Mouse (Mus musculus): ENCODE measurements at regions not wholly inside any gene's neighbourhood (a gene's known extent, or its start where the extent isn't known, plus 50 kb on each side); places are given as distances from the start of the nearest gene placed in this dataset.
A peak's percentile ranks its signal among the peaks of the same experiment; 100 is the strongest.

- Histone ChIP-seq H3K4me1 (ENCODE audit: control insufficient read depth, insufficient read depth, low read length) (no peaks in the 10 kb centered on the region), H3K36me3 (ENCODE audit: control insufficient read depth, insufficient read depth, low read length) (no peaks in the 10 kb centered on the region), H3K4me3 (ENCODE audit: low read length) (no peak overlapping the region), H3K9ac (ENCODE audit: low read depth, low read length) (no peak overlapping the region), H3K4me2 (replicated peaks; ENCODE audit: low read depth, low read length) (no peak overlapping the region), H3K27ac (ENCODE audit: low read depth, low read length) (no peak overlapping the region), H3K27me3 (ENCODE audit: control insufficient read depth, insufficient read depth, low read length) (no peaks in the 10 kb centered on the region; the same call in 1 of the 2 replicates), H3K9me3 (ENCODE audit: control insufficient read depth, low read length) (no peaks in the 10 kb centered on the region)
- 77% methylated on average over 9 of the region's 9 CpGs for WGBS
- ATAC-seq (ENCODE audit: low FRiP score, low TSS enrichment), result no peak
Observed at GRCm38 (mm10) chr9:98703331-98703730, 101.9 kb upstream of the Mrps22 start.

GRCm38 (mm10) chr9:98700571-98700970, 99.1 kb upstream of the Mrps22 start:
- H3K9me3 ChIP-seq (ENCODE audit: control insufficient read depth, low read length), result no peaks in the 10 kb centered on the region
- H3K36me3 ChIP-seq (ENCODE audit: control insufficient read depth, insufficient read depth, low read length), result no peaks in the 10 kb centered on the region
- no peak overlapping the region for H3K4me3 ChIP-seq (ENCODE audit: low read length)
- WGBS, result 91% methylated on average over 5 of the region's 5 CpGs
- H3K4me1 ChIP-seq (ENCODE audit: control insufficient read depth, insufficient read depth, low read length), result no peaks in the 10 kb centered on the region
- ATAC-seq (ENCODE audit: low FRiP score, low TSS enrichment), result no peak
- no peak overlapping the region for H3K4me2 ChIP-seq (replicated peaks; ENCODE audit: low read depth, low read length)
- H3K9ac ChIP-seq (ENCODE audit: low read depth, low read length), result no peak overlapping the region
- no peak overlapping the region for H3K27ac ChIP-seq (ENCODE audit: low read depth, low read length)
- H3K27me3 ChIP-seq (ENCODE audit: control insufficient read depth, insufficient read depth, low read length), result no peaks in the 10 kb centered on the region; the same call in 1 of the 2 replicates

- H3K36me3 ChIP-seq (ENCODE audit: control insufficient read depth, insufficient read depth, low read length), result no peaks in the 10 kb centered on the region
- ATAC-seq (ENCODE audit: low FRiP score, low TSS enrichment), result no peak
- no peak overlapping the region for H3K9ac ChIP-seq (ENCODE audit: low read depth, low read length)
- H3K4me3 ChIP-seq (ENCODE audit: low read length), result no peak overlapping the region
- H3K4me1 ChIP-seq (ENCODE audit: control insufficient read depth, insufficient read depth, low read length), result no peaks in the 10 kb centered on the region
- H3K9me3 ChIP-seq (ENCODE audit: control insufficient read depth, low read length), result no peaks in the 10 kb centered on the region
- H3K4me2 ChIP-seq (replicated peaks; ENCODE audit: low read depth, low read length), result no peak overlapping the region
- no peak overlapping the region for H3K27ac ChIP-seq (ENCODE audit: low read depth, low read length)
- 46% methylated on average over 7 of the region's 7 CpGs for WGBS
- H3K27me3 ChIP-seq (ENCODE audit: control insufficient read depth, insufficient read depth, low read length), result no peaks in the 10 kb centered on the region
Observed at GRCm38 (mm10) chr9:98697155-98697554, 95.7 kb upstream of the Mrps22 start.

GRCm38 (mm10) chr9:98695035-98695434, 93.6 kb upstream of the Mrps22 start:
- Histone ChIP-seq H3K4me3 (ENCODE audit: low read length) (no peak overlapping the region), H3K9me3 (ENCODE audit: control insufficient read depth, low read length) (no peaks in the 10 kb centered on the region), H3K36me3 (ENCODE audit: control insufficient read depth, insufficient read depth, low read length) (no peaks in the 10 kb centered on the region), H3K27ac (ENCODE audit: low read depth, low read length) (no peak overlapping the region), H3K27me3 (ENCODE audit: control insufficient read depth, insufficient read depth, low read length) (no peaks in the 10 kb centered on the region), H3K4me1 (ENCODE audit: control insufficient read depth, insufficient read depth, low read length) (no peaks in the 10 kb centered on the region), H3K9ac (ENCODE audit: low read depth, low read length) (no peak overlapping the region), H3K4me2 (replicated peaks; ENCODE audit: low read depth, low read length) (no peak overlapping the region)
- no peak for ATAC-seq (ENCODE audit: low FRiP score, low TSS enrichment)
- WGBS, result 59% methylated on average over 10 of the region's 10 CpGs

GRCm38 (mm10) chr9:98690839-98691516, 89.5 kb upstream of the Mrps22 start:
- peak; percentile 57 for ATAC-seq (ENCODE audit: low FRiP score, low TSS enrichment)
- Histone ChIP-seq H3K27me3 (ENCODE audit: control insufficient read depth, insufficient read depth, low read length) (no peaks in the 10 kb centered on the region), H3K4me1 (ENCODE audit: control insufficient read depth, insufficient read depth, low read length) (no peaks in the 10 kb centered on the region), H3K27ac (ENCODE audit: low read depth, low read length) (no peak overlapping the region), H3K4me2 (replicated peaks; ENCODE audit: low read depth, low read length) (no peak overlapping the region), H3K9me3 (ENCODE audit: control insufficient read depth, low read length) (no peaks in the 10 kb centered on the region), H3K36me3 (ENCODE audit: control insufficient read depth, insufficient read depth, low read length) (no peaks in the 10 kb centered on the region), H3K4me3 (ENCODE audit: low read length) (no peak overlapping the region), H3K9ac (ENCODE audit: low read depth, low read length) (no peak overlapping the region)
- 62% methylated on average over 14 of the region's 14 CpGs for WGBS

GRCm38 (mm10) chr9:98685548-98685947, 84.1 kb upstream of the Mrps22 start:
- no peak overlapping the region for H3K9ac ChIP-seq (ENCODE audit: low read depth, low read length)
- H3K4me1 ChIP-seq (ENCODE audit: control insufficient read depth, insufficient read depth, low read length), result no peaks in the 10 kb centered on the region
- ATAC-seq (ENCODE audit: low FRiP score, low TSS enrichment), result no peak
- H3K36me3 ChIP-seq (ENCODE audit: control insufficient read depth, insufficient read depth, low read length), result no peaks in the 10 kb centered on the region
- H3K4me2 ChIP-seq (replicated peaks; ENCODE audit: low read depth, low read length), result no peak overlapping the region
- 76% methylated on average over 7 of the region's 7 CpGs for WGBS
- H3K27ac ChIP-seq (ENCODE audit: low read depth, low read length), result no peak overlapping the region
- H3K27me3 ChIP-seq (ENCODE audit: control insufficient read depth, insufficient read depth, low read length), result no peaks in the 10 kb centered on the region
- no peak overlapping the region for H3K4me3 ChIP-seq (ENCODE audit: low read length)
- H3K9me3 ChIP-seq (ENCODE audit: control insufficient read depth, low read length), result no peaks in the 10 kb centered on the region

GRCm38 (mm10) chr9:98684336-98684735, 82.9 kb upstream of the Mrps22 start:
- no peaks in the 10 kb centered on the region for H3K9me3 ChIP-seq (ENCODE audit: control insufficient read depth, low read length)
- no peaks in the 10 kb centered on the region for H3K36me3 ChIP-seq (ENCODE audit: control insufficient read depth, insufficient read depth, low read length)
- 86% methylated on average over 6 of the region's 6 CpGs for WGBS
- ATAC-seq (ENCODE audit: low FRiP score, low TSS enrichment), result no peak
- H3K27me3 ChIP-seq (ENCODE audit: control insufficient read depth, insufficient read depth, low read length), result no peaks in the 10 kb centered on the region
- no peak overlapping the region for H3K9ac ChIP-seq (ENCODE audit: low read depth, low read length)
- H3K4me3 ChIP-seq (ENCODE audit: low read length), result no peak overlapping the region
- H3K4me1 ChIP-seq (ENCODE audit: control insufficient read depth, insufficient read depth, low read length), result no peaks in the 10 kb centered on the region
- H3K4me2 ChIP-seq (replicated peaks; ENCODE audit: low read depth, low read length), result no peak overlapping the region
- H3K27ac ChIP-seq (ENCODE audit: low read depth, low read length), result no peak overlapping the region

GRCm38 (mm10) chr9:98675612-98676011, 74.2 kb upstream of the Mrps22 start:
- Histone ChIP-seq H3K9me3 (ENCODE audit: control insufficient read depth, low read length) (no peaks in the 10 kb centered on the region), H3K4me3 (ENCODE audit: low read length) (no peak overlapping the region), H3K4me2 (replicated peaks; ENCODE audit: low read depth, low read length) (no peak overlapping the region), H3K27me3 (ENCODE audit: control insufficient read depth, insufficient read depth, low read length) (no peaks in the 10 kb centered on the region), H3K27ac (ENCODE audit: low read depth, low read length) (no peak overlapping the region), H3K9ac (ENCODE audit: low read depth, low read length) (no peak overlapping the region), H3K36me3 (ENCODE audit: control insufficient read depth, insufficient read depth, low read length) (no peaks in the 10 kb centered on the region), H3K4me1 (ENCODE audit: control insufficient read depth, insufficient read depth, low read length) (no peaks in the 10 kb centered on the region)
- no peak for ATAC-seq (ENCODE audit: low FRiP score, low TSS enrichment)
- WGBS, result 81% methylated on average over 7 of the region's 7 CpGs

GRCm38 (mm10) chr9:98673461-98674114, 72.1 kb upstream of the Mrps22 start:
- Histone ChIP-seq H3K36me3 (ENCODE audit: control insufficient read depth, insufficient read depth, low read length) (no peaks in the 10 kb centered on the region), H3K9me3 (ENCODE audit: control insufficient read depth, low read length) (no peaks in the 10 kb centered on the region), H3K4me3 (ENCODE audit: low read length) (no peak overlapping the region), H3K9ac (ENCODE audit: low read depth, low read length) (no peak overlapping the region), H3K27me3 (ENCODE audit: control insufficient read depth, insufficient read depth, low read length) (no peaks in the 10 kb centered on the region), H3K4me1 (ENCODE audit: control insufficient read depth, insufficient read depth, low read length) (no peaks in the 10 kb centered on the region), H3K27ac (ENCODE audit: low read depth, low read length) (no peak overlapping the region), H3K4me2 (replicated peaks; ENCODE audit: low read depth, low read length) (no peak overlapping the region)
- no peak for ATAC-seq (ENCODE audit: low FRiP score, low TSS enrichment)
- WGBS, result 81% methylated on average over 13 of the region's 13 CpGs
